Mouse (Mus musculus) MEL (cell line): ENCODE data around the gene Ociad2. TPM values are rescaled to one million over a fixed set of nuclear protein-coding genes. Genes with fewer than 3 reads are reported as not detected.

Experiments
- DNase-seq: peaks from one replicate; pipeline ENCODE4 v3.0.0; 2011; ENCODE audit warnings: low read depth, low spot score
- H3K27ac ChIP-seq: 2 replicates; pipeline ENCODE4 v1.5.1; 2012; ENCODE audit warnings: low read depth, mild to moderate bottlenecking, control low read depth, low read length, moderate library complexity; ENCODE audit not compliant: control insufficient read depth
- H3K27me3 ChIP-seq, 2 experiments: fragments of 150-350 bp in 1 of 2; sonication (generic) in 1 of 2; 2 replicates each; pipeline ENCODE4 v1.6.1; 2012; ENCODE audit warnings: low read length in 2 of 2, mild to moderate bottlenecking in 2 of 2, improper control_type of control experiment in 1 of 2, moderate library complexity in 1 of 2; ENCODE audit not compliant: insufficient read depth in 2 of 2, control insufficient read depth in 1 of 2
- H3K36me3 ChIP-seq, 2 experiments: 2 replicates each; pipeline ENCODE4 v1.6.1; 2012 to 2014; ENCODE audit warnings: low read length in 2 of 2, improper control_type of control experiment in 1 of 2, inconsistent platforms in 1 of 2, mild to moderate bottlenecking in 1 of 2; ENCODE audit not compliant: insufficient read depth in 2 of 2, control insufficient read depth in 1 of 2
- H3K4me1 ChIP-seq, 2 experiments: fragments of 150-350 bp in 1 of 2; sonication (generic) in 1 of 2; 2 replicates each; pipeline ENCODE4 v1.6.1; 2012; ENCODE audit warnings: low read length in 2 of 2, improper control_type of control experiment in 1 of 2, mild to moderate bottlenecking in 1 of 2; ENCODE audit not compliant: insufficient read depth in 2 of 2, control insufficient read depth in 1 of 2
- H3K4me3 ChIP-seq, 2 experiments: fragments of 150-350 bp in 1 of 2; sonication (generic) in 1 of 2; 2 replicates each; pipeline ENCODE4 v1.5.1; 2012; ENCODE audit warnings: low read depth in 2 of 2, low read length in 2 of 2, mild to moderate bottlenecking in 2 of 2, moderate library complexity in 2 of 2, control low read depth in 1 of 2, improper control_type of control experiment in 1 of 2; ENCODE audit not compliant: control insufficient read depth in 1 of 2, insufficient read depth in 1 of 2
- H3K79me2 ChIP-seq: 2 replicates; pipeline ENCODE4 v1.6.1; 2012; ENCODE audit warnings: mild to moderate bottlenecking, low read length, moderate library complexity; ENCODE audit not compliant: control insufficient read depth, poor library complexity, insufficient read depth
- H3K9ac ChIP-seq: 2 replicates; pipeline ENCODE4 v1.6.1; 2012; ENCODE audit warnings: low read depth, mild to moderate bottlenecking, control low read depth, low read length, moderate library complexity; ENCODE audit not compliant: control insufficient read depth, poor library complexity, severe bottlenecking
- H3K9me3 ChIP-seq: fragments of 150-350 bp; sonication (generic); replicated peaks from 2 replicates; pipeline ENCODE4 v1.6.1; 2012; ENCODE audit warnings: mild to moderate bottlenecking, low read length, improper control_type of control experiment, moderate library complexity; ENCODE audit not compliant: insufficient read depth
- CHD1 ChIP-seq: IDR thresholded peaks from 2 replicates; pipeline ENCODE4 v1.6.1; 2012; ENCODE audit warnings: low read depth, mild to moderate bottlenecking, inconsistent platforms, low read length, improper control_type of control experiment
- E2F4 ChIP-seq: IDR thresholded peaks from 2 replicates; pipeline ENCODE4 v1.6.1; 2011; ENCODE audit warnings: low read depth, low read length, improper control_type of control experiment, borderline replicate concordance
- ETS1 ChIP-seq: IDR thresholded peaks from 2 replicates; pipeline ENCODE4 v1.6.1; 2012; ENCODE audit warnings: low read depth, mild to moderate bottlenecking, inconsistent platforms, low read length, improper control_type of control experiment, moderate library complexity
- GATA1 ChIP-seq: IDR thresholded peaks from 2 replicates; pipeline ENCODE4 v1.6.1; 2011; ENCODE audit warnings: low read depth, low read length, improper control_type of control experiment
- JUND ChIP-seq: IDR thresholded peaks from 2 replicates; pipeline ENCODE4 v1.6.1; 2011; ENCODE audit warnings: low read depth, mild to moderate bottlenecking, improper control_type of control experiment, low read length
- MAFK ChIP-seq: IDR thresholded peaks from 2 replicates; pipeline ENCODE4 v1.6.1; 2011; ENCODE audit warnings: low read depth, mild to moderate bottlenecking, low read length, improper control_type of control experiment, borderline replicate concordance
- MEF2A ChIP-seq: IDR thresholded peaks from 2 replicates; pipeline ENCODE4 v1.6.1; 2014; ENCODE audit warnings: low read depth, mild to moderate bottlenecking, inconsistent platforms, low read length, improper control_type of control experiment; ENCODE audit not compliant: poor library complexity, insufficient replicate concordance, severe bottlenecking; ENCODE audit errors: extremely low read depth
- MYB ChIP-seq: IDR thresholded peaks from 2 replicates; pipeline ENCODE4 v1.6.1; 2011; ENCODE audit warnings: mild to moderate bottlenecking, low read depth, low read length, improper control_type of control experiment
- MYC ChIP-seq: IDR thresholded peaks from 2 replicates; pipeline ENCODE4 v1.6.1; 2011; ENCODE audit warnings: low read depth, mild to moderate bottlenecking, low read length, improper control_type of control experiment, moderate library complexity
- NRF1 ChIP-seq: IDR thresholded peaks from 2 replicates; pipeline ENCODE4 v1.6.1; 2014; ENCODE audit warnings: low read depth, mild to moderate bottlenecking, inconsistent platforms, low read length, improper control_type of control experiment, moderate library complexity; ENCODE audit not compliant: poor library complexity, insufficient read depth, severe bottlenecking
- POLR2A ChIP-seq, 2 experiments: IDR thresholded peaks; 2 replicates each; pipeline ENCODE4 v1.6.1; 2011 to 2012; ENCODE audit warnings: low read length in 2 of 2, mild to moderate bottlenecking in 2 of 2, control low read depth in 1 of 2, improper control_type of control experiment in 1 of 2, low read depth in 1 of 2, moderate library complexity in 1 of 2; ENCODE audit not compliant: control insufficient read depth in 1 of 2, insufficient read depth in 1 of 2, poor library complexity in 1 of 2
- POLR2AphosphoS2 ChIP-seq: IDR thresholded peaks from 2 replicates; pipeline ENCODE4 v1.6.1; 2011; ENCODE audit warnings: low read length, improper control_type of control experiment
- RAD21 ChIP-seq: IDR thresholded peaks from 2 replicates; pipeline ENCODE4 v1.6.1; 2011; ENCODE audit warnings: mild to moderate bottlenecking, low read depth, low read length, improper control_type of control experiment
- SMC3 ChIP-seq: IDR thresholded peaks from 2 replicates; pipeline ENCODE4 v1.6.1; 2011; ENCODE audit warnings: low read depth, low read length, improper control_type of control experiment
- TBP ChIP-seq: IDR thresholded peaks from 2 replicates; pipeline ENCODE4 v1.8.0; 2011; ENCODE audit warnings: low read depth, low read length, improper control_type of control experiment
- TCF12 ChIP-seq: IDR thresholded peaks from 2 replicates; pipeline ENCODE4 v1.6.1; 2014; ENCODE audit warnings: low read depth, mild to moderate bottlenecking, inconsistent platforms, low read length, improper control_type of control experiment, moderate library complexity
- UBTF ChIP-seq: IDR thresholded peaks from 2 replicates; pipeline ENCODE4 v1.6.1; 2012; ENCODE audit warnings: low read depth, mild to moderate bottlenecking, inconsistent platforms, low read length, improper control_type of control experiment, moderate library complexity, borderline replicate concordance; ENCODE audit not compliant: insufficient read depth
- USF1 ChIP-seq: IDR thresholded peaks from 2 replicates; pipeline ENCODE4 v1.6.1; 2014; ENCODE audit warnings: low read depth, mild to moderate bottlenecking, inconsistent platforms, low read length, improper control_type of control experiment, moderate library complexity
- ZKSCAN1 ChIP-seq: IDR thresholded peaks from 2 replicates; pipeline ENCODE4 v1.6.1; 2012; ENCODE audit warnings: low read depth, mild to moderate bottlenecking, inconsistent platforms, low read length, improper control_type of control experiment, moderate library complexity
- ZMIZ1 ChIP-seq: IDR thresholded peaks from 2 replicates; pipeline ENCODE4 v1.6.1; 2012; ENCODE audit warnings: low read depth, mild to moderate bottlenecking, inconsistent platforms, low read length, improper control_type of control experiment, moderate library complexity
- ZNF384 ChIP-seq: IDR thresholded peaks from 2 replicates; pipeline ENCODE4 v1.6.1; 2012; ENCODE audit warnings: low read depth, mild to moderate bottlenecking, inconsistent platforms, low read length, improper control_type of control experiment
- polyA plus RNA-seq, 2 experiments: library from polyadenylated mRNA; stranded (reverse) in 1 of 2; unstranded in 1 of 2; fragments of >175 nt in 1 of 2; fragments of >200 nt in 1 of 2; gene quantifications; 2 replicates each; pipeline versions ENCODE4 v1.2.1 to v1.2.4; 2012; ENCODE audit warnings: low replicate concordance in 2 of 2, low read depth in 1 of 2; ENCODE audit not compliant: insufficient read length in 2 of 2, insufficient read depth in 1 of 2, missing spikeins in 1 of 2
- total RNA-seq: library from RNA; depleted of rRNA; stranded (reverse); fragments of 300-350 nt; gene quantifications from 2 replicates; pipeline ENCODE4 v1.2.3, GENCODE M21; 2012

Gene Ociad2
- total and polyA plus RNA-seq, 3 experiments: 3.9 to 11.0 TPM; not detected in 1

DNA sequence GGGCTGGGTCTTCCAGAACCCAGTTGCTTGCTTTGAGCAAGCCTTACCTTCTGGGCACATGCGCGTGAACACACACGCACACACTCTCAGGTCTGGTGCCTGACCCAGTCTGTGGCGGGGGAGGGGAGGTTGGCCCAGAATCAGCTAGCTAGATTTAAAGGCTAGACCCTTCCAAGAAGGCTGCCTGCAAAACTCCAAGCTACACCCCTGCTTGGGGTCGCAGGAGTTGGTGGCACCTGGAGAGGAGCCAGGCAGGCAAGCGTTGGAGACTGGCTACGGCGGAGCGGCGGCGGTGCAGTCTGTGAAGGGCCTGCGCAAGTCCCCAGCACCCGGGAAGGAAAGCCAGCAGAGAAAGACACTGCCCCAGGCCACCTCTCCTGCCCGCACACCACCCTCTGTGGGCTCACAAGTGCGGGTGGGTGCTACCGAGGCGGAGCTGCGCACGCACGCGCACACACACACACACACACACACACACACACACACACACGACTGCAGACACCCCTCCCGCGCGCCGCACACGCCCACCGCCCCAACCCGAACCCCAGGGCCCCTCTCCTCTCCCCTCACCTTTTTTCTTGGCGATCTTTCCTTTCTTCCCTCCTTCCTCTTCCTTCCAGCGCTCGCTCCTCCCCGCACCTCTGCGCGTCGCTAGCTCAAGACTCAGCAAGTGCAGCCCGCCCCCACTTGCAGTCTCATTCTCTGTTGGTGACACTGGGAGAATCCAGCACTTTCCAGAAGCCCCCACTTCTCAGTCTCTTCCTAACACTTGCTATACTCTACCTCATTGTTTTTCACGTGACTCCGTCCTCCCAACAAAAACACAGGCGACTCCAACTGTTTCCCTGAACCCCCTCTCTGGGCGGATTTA is 2.6 kb downstream of the Ociad2 start:
- Histone ChIP-seq H3K9me3 (no peaks in the 10 kb centered on the region), H3K36me3 (peaks cover 0 to 4% of the 10 kb centered on the region in 2 experiments; a peak in 1 of 4 replicates), H3K4me1 (peaks cover 3 to 7% of the 10 kb centered on the region in 2 experiments; a peak in 3 of 4 replicates), H3K79me2 (peaks cover 3% of the 10 kb centered on the region; the same call in 1 of the 2 replicates), H3K4me3 (peak overlapping the region; percentile 64 to 73), H3K27me3 (no peaks in the 10 kb centered on the region), H3K9ac (peak overlapping the region; percentile 76), H3K27ac (no peak overlapping the region)
- TF ChIP-seq ETS1 (no peak), ZMIZ1 (no peak), JUND (no peak), MAFK (no peak), USF1 (no peak), POLR2A (IDR thresholded peaks at IDR 0.05; ENCODE audit: control insufficient read depth in 1 of 2, insufficient read depth in 1 of 2, low read depth in 1 of 2, low read length in 2 of 2, poor library complexity in 1 of 2) (0 out of 4 replicates have a peak, but pooled peaks of 1 of the 2 experiments have one; percentile 30), SMC3 (no peak), ZKSCAN1 (no peak), E2F4 (no peak), CHD1 (no peak), MEF2A (no peak), UBTF (no peak), MYC (no peak), RAD21 (no peak), MYB (no peak), NRF1 (peak; percentile 59; the same call in 1 of the 2 replicates), TBP (0 out of 2 replicates have a peak, but pooled peaks have one; percentile 16)
- peak; percentile 83 for DNase-seq

DNA sequence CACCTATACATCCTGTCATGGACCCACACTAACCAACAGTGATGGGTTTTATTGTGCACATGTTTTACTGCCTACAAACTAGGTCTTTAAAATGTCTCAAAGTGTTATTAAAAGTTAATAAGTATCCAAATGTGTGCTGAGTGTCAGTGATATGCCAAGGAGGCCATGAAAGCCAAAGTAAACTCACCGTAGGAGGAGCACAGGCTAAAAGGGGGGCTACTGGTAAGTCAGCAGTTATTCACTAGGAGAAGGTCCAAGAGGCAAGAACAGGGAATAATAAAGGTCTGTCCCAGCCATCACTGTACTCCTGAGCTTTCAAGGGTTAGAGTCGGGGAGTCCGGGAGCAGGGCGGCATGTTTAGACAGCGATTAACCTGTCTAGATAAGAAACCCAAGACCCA is 4.4 kb downstream of the Ociad2 start:
- H3K27ac ChIP-seq: no peak overlapping the region
- H3K36me3 ChIP-seq: no peaks in the 10 kb centered on the region
- H3K4me1 ChIP-seq: peaks cover 0 to 3% of the 10 kb centered on the region in 2 experiments; a peak in 2 of 4 replicates
- no peak overlapping the region for H3K9ac ChIP-seq
- no peak for DNase-seq
- H3K4me3 ChIP-seq: no peak overlapping the region
- no peaks in the 10 kb centered on the region for H3K27me3 ChIP-seq
- no peaks in the 10 kb centered on the region for H3K9me3 ChIP-seq
- H3K79me2 ChIP-seq: peaks cover 3% of the 10 kb centered on the region; the same call in 1 of the 2 replicates
- TF ChIP-seq RAD21: no peak
- TF ChIP-seq USF1: no peak
- no peak for TF ChIP-seq CHD1
- no peak for TF ChIP-seq TCF12
- no peak for TF ChIP-seq MYB
- no peak for TF ChIP-seq MEF2A
- TF ChIP-seq GATA1: no peak
- no peak for TF ChIP-seq ZNF384
- TF ChIP-seq POLR2AphosphoS2: no peak
